Mouse (Mus musculus) stomach, postnatal 0 days (tissue): ENCODE data around the gene Scp2. TPM values are rescaled to one million over a fixed set of nuclear protein-coding genes. Genes with fewer than 3 reads are reported as not detected.
"Not testable (repeated sequence)": the region's sequence is repeated elsewhere in the genome, so short reads cannot be mapped to it uniquely, and the experiment has no call there.

Experiments used
- ATAC-seq: fragments of 200-750 bp; cut with Nextera tagmentation; 2 replicates; pipeline ENCODE4 v1.8.0; 2017; ENCODE audit not compliant: low FRiP score, low TSS enrichment
- DNase-seq: peaks from one replicate; pipeline ENCODE4 v3.0.0-alpha.2; 2016; ENCODE audit warnings: low spot score
- H3K27ac ChIP-seq: fragments of 300-500 bp; sonication (generic); replicated peaks from 2 replicates; pipeline ENCODE4 v1.5.1; 2014; ENCODE audit warnings: mild to moderate bottlenecking, control low read depth
- H3K27me3 ChIP-seq: fragments of 300-500 bp; sonication (generic); 2 replicates; pipeline ENCODE4 v1.6.1; 2014; ENCODE audit warnings: low read length; ENCODE audit not compliant: control insufficient read depth, insufficient read depth
- H3K36me3 ChIP-seq: fragments of 300-500 bp; sonication (generic); 2 replicates; pipeline ENCODE4 v1.6.1; 2014; ENCODE audit warnings: low read length, mixed read lengths; ENCODE audit not compliant: control insufficient read depth, insufficient read depth
- H3K4me1 ChIP-seq: fragments of 300-500 bp; sonication (generic); replicated peaks from 2 replicates; pipeline ENCODE4 v1.6.1; 2014; ENCODE audit warnings: antibody characterized with exemption; ENCODE audit not compliant: control insufficient read depth, insufficient read depth
- H3K4me2 ChIP-seq: fragments of 300-500 bp; sonication (generic); replicated peaks from 2 replicates; pipeline ENCODE4 v1.6.1; 2014; ENCODE audit warnings: low read depth, mild to moderate bottlenecking, control low read depth, moderate library complexity
- H3K4me3 ChIP-seq: fragments of 300-500 bp; sonication (generic); 2 replicates; pipeline ENCODE4 v1.5.1; 2014; ENCODE audit warnings: low read depth, low read length, control low read depth
- H3K9ac ChIP-seq: fragments of 300-500 bp; sonication (generic); 2 replicates; pipeline ENCODE4 v1.6.1; 2014; ENCODE audit warnings: mild to moderate bottlenecking, low read length, control low read depth, mixed read lengths
- H3K9me3 ChIP-seq: fragments of 300-500 bp; sonication (generic); 2 replicates; pipeline ENCODE4 v1.6.1; 2016; ENCODE audit warnings: low read length; ENCODE audit not compliant: control insufficient read depth
- CTCF ChIP-seq: IDR thresholded peaks from 2 replicates; pipeline ENCODE4 v1.5.1; 2016; ENCODE audit warnings: antibody characterized with exemption, low read depth, mild to moderate bottlenecking, moderate library complexity
- EP300 ChIP-seq: optimal IDR thresholded peaks from 2 replicates; pipeline ENCODE3; 2016; ENCODE audit warnings: antibody characterized with exemption
- WGBS: fragments of 180-500 bp; shearing (Covaris S2); extraction: QIAGEN DNeasy Blood & Tissue Kit; methylation state at CpG from one replicate; pipeline ENCODE4 v1.1.7; 2014; 5-methylcytosine and 5-hydroxymethylcytosine counted together
- polyA plus RNA-seq: library from polyadenylated mRNA; unstranded; fragments of >200 nt; fragmentation: Nextera tagmentation; extraction: Ambion mirVana; gene quantifications from 2 replicates; pipeline ENCODE4 v1.2.1, GENCODE M21; 2015

Scp2 gene
- polyA plus RNA-seq, 1 experiment from 2014 or later: 320 TPM

- no peaks in the 10 kb centered on the region for H3K36me3 ChIP-seq
- TF ChIP-seq CTCF: no peak
- no peak for TF ChIP-seq EP300
- H3K4me3 ChIP-seq: no peak overlapping the region
- no peaks in the 10 kb centered on the region for H3K27me3 ChIP-seq
- DNase-seq (no peak), ATAC-seq (no peak)
- H3K4me1 ChIP-seq: no peaks in the 10 kb centered on the region
- no peak overlapping the region for H3K9ac ChIP-seq
- H3K4me2 ChIP-seq: no peak overlapping the region
- H3K9me3 ChIP-seq: no peaks in the 10 kb centered on the region
- no peak overlapping the region for H3K27ac ChIP-seq
- 69% methylated on average over 3 of the region's 3 CpGs for WGBS
Observed at GRCm38 (mm10) chr4:108163291-108163690, 18.5 kb upstream of the Scp2 start.

GRCm38 (mm10) chr4:108161936-108162335 is 17.1 kb upstream of the Scp2 start:
- 89% methylated on average over 8 of the region's 8 CpGs for WGBS
- no peak for DNase-seq
- Histone ChIP-seq H3K4me2 (no peak overlapping the region), H3K36me3 (no peaks in the 10 kb centered on the region), H3K27me3 (no peaks in the 10 kb centered on the region), H3K9ac (no peak overlapping the region), H3K4me1 (no peaks in the 10 kb centered on the region), H3K4me3 (no peak overlapping the region), H3K9me3 (no peaks in the 10 kb centered on the region), H3K27ac (no peak overlapping the region)
- no peak for TF ChIP-seq EP300
- no peak for TF ChIP-seq CTCF
- no peak for ATAC-seq

GRCm38 (mm10) chr4:108155141-108155540 is 10.3 kb upstream of the Scp2 start:
- H3K27ac ChIP-seq, H3K36me3 ChIP-seq, H3K9ac ChIP-seq, H3K9me3 ChIP-seq, H3K4me1 ChIP-seq, H3K27me3 ChIP-seq, H3K4me2 ChIP-seq, ATAC-seq, DNase-seq, H3K4me3 ChIP-seq: not testable (repeated sequence)
- 80% methylated on average over 1 of the region's 1 CpGs for WGBS

- H3K4me1 ChIP-seq, ATAC-seq, H3K4me2 ChIP-seq, H3K36me3 ChIP-seq, H3K9ac ChIP-seq, DNase-seq, H3K27me3 ChIP-seq, H3K27ac ChIP-seq, H3K9me3 ChIP-seq, H3K4me3 ChIP-seq: not testable (repeated sequence)
- WGBS: 43% methylated on average over 3 of the region's 3 CpGs
Observed at GRCm38 (mm10) chr4:108145554-108145953, 756 bp upstream of the Scp2 start.

- TF ChIP-seq EP300 (no peak), CTCF (no peak)
- Histone ChIP-seq H3K36me3 (no peaks in the 10 kb centered on the region), H3K4me2 (no peak overlapping the region), H3K4me3 (no peak overlapping the region), H3K9me3 (no peaks in the 10 kb centered on the region), H3K27ac (no peak overlapping the region), H3K4me1 (no peaks in the 10 kb centered on the region), H3K27me3 (no peaks in the 10 kb centered on the region), H3K9ac (no peak overlapping the region)
- DNase-seq (no peak), ATAC-seq (no peak)
Observed at GRCm38 (mm10) chr4:108143778-108144177, 1.0 kb downstream of the Scp2 start.

- not testable (repeated sequence) for H3K4me2 ChIP-seq, H3K27me3 ChIP-seq, H3K4me3 ChIP-seq, DNase-seq, H3K27ac ChIP-seq, ATAC-seq, H3K9me3 ChIP-seq, H3K9ac ChIP-seq, H3K36me3 ChIP-seq, H3K4me1 ChIP-seq
- 74% methylated on average over 2 of the region's 2 CpGs for WGBS
- TF ChIP-seq CTCF: peak; percentile 46
Observed at GRCm38 (mm10) chr4:108143178-108143577, 1.6 kb downstream of the Scp2 start.

- Histone ChIP-seq H3K4me1 (no peaks in the 10 kb centered on the region), H3K9ac (no peak overlapping the region), H3K36me3 (no peaks in the 10 kb centered on the region), H3K4me3 (no peak overlapping the region), H3K27me3 (no peaks in the 10 kb centered on the region), H3K4me2 (no peak overlapping the region), H3K9me3 (no peaks in the 10 kb centered on the region), H3K27ac (no peak overlapping the region)
- ATAC-seq (no peak), DNase-seq (no peak)
- WGBS: 87% methylated on average over 5 of the region's 5 CpGs
- no peak for TF ChIP-seq EP300
- no peak for TF ChIP-seq CTCF
Observed at GRCm38 (mm10) chr4:108136938-108137337, 7.9 kb downstream of the Scp2 start.
